Mouse (Mus musculus) midbrain, postnatal 0 days (tissue): ENCODE measurements around the gene 1700020L24Rik. TPM values are rescaled to one million over a fixed set of nuclear protein-coding genes. Genes with fewer than 3 reads are reported as not detected.

Experiments
- ATAC-seq: fragments of 200-750 bp; cut with Nextera tagmentation; 2 replicates; pipeline ENCODE4 v1.8.0; 2017; ENCODE audit warnings: moderate number of reproducible peaks, mild to moderate bottlenecking, moderate TSS enrichment, moderate library complexity; ENCODE audit not compliant: low FRiP score
- DNase-seq: peaks from one replicate; pipeline ENCODE4 v3.0.0-alpha.2; 2015; ENCODE audit warnings: low spot score
- H3K27ac ChIP-seq: fragments of 300-500 bp; sonication (generic); 2 replicates; pipeline ENCODE4 v1.5.1; 2014; ENCODE audit warnings: low read depth, mild to moderate bottlenecking, low read length, mixed read lengths
- H3K27me3 ChIP-seq: fragments of 300-500 bp; sonication (generic); 2 replicates; pipeline ENCODE4 v1.6.1; 2014; ENCODE audit warnings: low read length, control low read depth, mixed read lengths; ENCODE audit not compliant: insufficient read depth
- H3K36me3 ChIP-seq: fragments of 300-500 bp; sonication (generic); 2 replicates; pipeline ENCODE4 v1.6.1; 2014; ENCODE audit warnings: low read length, control low read depth, mixed read lengths; ENCODE audit not compliant: insufficient read depth
- H3K4me1 ChIP-seq: fragments of 300-500 bp; sonication (generic); 2 replicates; pipeline ENCODE4 v1.6.1; 2014; ENCODE audit warnings: mild to moderate bottlenecking, control low read depth, antibody characterized with exemption, low read length, mixed read lengths; ENCODE audit not compliant: insufficient read depth
- H3K4me2 ChIP-seq: fragments of 300-500 bp; sonication (generic); 2 replicates; pipeline ENCODE4 v1.6.1; 2014; ENCODE audit warnings: low read depth, mild to moderate bottlenecking, low read length, mixed read lengths; ENCODE audit not compliant: poor library complexity, severe bottlenecking
- H3K4me3 ChIP-seq: fragments of 300-500 bp; sonication (generic); 2 replicates; pipeline ENCODE4 v1.5.1; 2014; ENCODE audit warnings: low read depth, mild to moderate bottlenecking, low read length, moderate library complexity
- H3K9ac ChIP-seq: fragments of 300-500 bp; sonication (generic); replicated peaks from 2 replicates; pipeline ENCODE4 v1.6.1; 2014; ENCODE audit warnings: mild to moderate bottlenecking, low read length, moderate library complexity, mixed read lengths; ENCODE audit not compliant: poor library complexity, severe bottlenecking
- H3K9me3 ChIP-seq: fragments of 300-500 bp; sonication (generic); 2 replicates; pipeline ENCODE4 v1.6.1; 2016; ENCODE audit warnings: low read length, control low read depth
- CTCF ChIP-seq: IDR thresholded peaks from 2 replicates; pipeline ENCODE4 v1.5.1; 2016; ENCODE audit warnings: antibody characterized with exemption, mild to moderate bottlenecking
- WGBS: fragments of 180-500 bp; shearing (Covaris S2); extraction: QIAGEN DNeasy Blood & Tissue Kit; methylation state at CpG from one replicate; pipeline ENCODE4 v1.1.7; 2014; 5-methylcytosine and 5-hydroxymethylcytosine counted together
- polyA plus RNA-seq: library from polyadenylated mRNA; unstranded; fragments of >200 nt; fragmentation: Nextera tagmentation; extraction: Ambion mirVana; gene quantifications from 2 replicates; pipeline ENCODE4 v1.2.1, GENCODE M21; 2015
- total RNA-seq: library from RNA; depleted of rRNA; stranded (reverse); fragments of >200 nt; gene quantifications from 2 replicates; pipeline ENCODE4 v1.2.3, GENCODE M21; 2014

The 1700020L24Rik gene
- total and polyA plus RNA-seq, 2 experiments from 2014 or later: 0.57 TPM; not detected in 1

DNA sequence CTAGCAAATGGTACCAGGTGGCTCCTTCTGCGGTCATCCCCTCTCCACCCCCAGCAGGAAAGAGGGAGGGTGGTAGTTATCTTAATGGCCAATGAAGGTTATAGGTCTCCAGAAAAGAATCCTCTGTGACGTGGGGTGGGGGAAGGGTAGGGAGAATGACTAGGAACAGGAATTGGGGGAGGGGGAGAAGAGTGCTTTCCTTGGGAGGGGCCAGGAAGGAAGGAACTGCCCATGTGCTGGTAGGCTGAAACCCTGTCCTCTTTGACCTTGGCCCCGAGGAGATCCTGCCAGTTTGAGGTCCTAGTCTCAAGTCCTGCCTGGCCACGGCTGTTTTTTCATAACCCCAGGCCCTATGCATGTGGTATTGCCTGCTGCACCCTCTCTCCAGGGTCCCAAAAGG, 11.8 kb downstream of the 1700020L24Rik start:
- Histone ChIP-seq H3K4me1 (no peaks in the 10 kb centered on the region), H3K36me3 (no peaks in the 10 kb centered on the region), H3K27ac (no peak overlapping the region), H3K4me2 (no peak overlapping the region), H3K9ac (no peak overlapping the region), H3K4me3 (no peak overlapping the region), H3K9me3 (no peaks in the 10 kb centered on the region), H3K27me3 (peaks cover 10% of the 10 kb centered on the region; the same call in 1 of the 2 replicates)
- DNase-seq (no peak), ATAC-seq (no peak)
- no peak for TF ChIP-seq CTCF
- WGBS: 73% methylated on average over 4 of the region's 4 CpGs

DNA sequence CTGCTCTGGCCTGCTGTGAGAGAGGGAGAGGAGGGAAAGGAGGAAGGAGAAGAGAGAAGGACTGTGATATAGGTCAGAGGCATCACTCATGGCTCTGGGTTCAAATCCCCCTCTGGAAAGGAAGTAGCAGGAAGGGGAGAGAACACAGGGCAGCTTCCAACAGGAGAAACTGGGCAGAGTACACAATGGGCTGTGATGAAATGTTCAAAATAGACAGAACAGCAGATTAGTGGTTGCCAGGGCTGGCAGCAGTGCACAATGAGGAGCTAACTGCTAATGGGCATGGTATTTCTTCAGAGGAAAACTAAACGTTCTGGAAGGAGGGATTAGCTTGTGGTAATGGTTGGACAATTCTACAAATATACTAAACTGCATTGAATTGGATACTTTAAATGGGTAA, 13.1 kb downstream of the 1700020L24Rik start:
- no peak for TF ChIP-seq CTCF
- H3K27me3 ChIP-seq: no peaks in the 10 kb centered on the region
- no peak overlapping the region for H3K4me3 ChIP-seq
- no peak overlapping the region for H3K4me2 ChIP-seq
- H3K9me3 ChIP-seq: no peaks in the 10 kb centered on the region
- H3K27ac ChIP-seq: no peak overlapping the region
- DNase-seq: no peak
- WGBS: 11% methylated on average over 1 of the region's 1 CpGs
- no peak for ATAC-seq
- no peaks in the 10 kb centered on the region for H3K4me1 ChIP-seq
- no peak overlapping the region for H3K9ac ChIP-seq
- no peaks in the 10 kb centered on the region for H3K36me3 ChIP-seq

DNA sequence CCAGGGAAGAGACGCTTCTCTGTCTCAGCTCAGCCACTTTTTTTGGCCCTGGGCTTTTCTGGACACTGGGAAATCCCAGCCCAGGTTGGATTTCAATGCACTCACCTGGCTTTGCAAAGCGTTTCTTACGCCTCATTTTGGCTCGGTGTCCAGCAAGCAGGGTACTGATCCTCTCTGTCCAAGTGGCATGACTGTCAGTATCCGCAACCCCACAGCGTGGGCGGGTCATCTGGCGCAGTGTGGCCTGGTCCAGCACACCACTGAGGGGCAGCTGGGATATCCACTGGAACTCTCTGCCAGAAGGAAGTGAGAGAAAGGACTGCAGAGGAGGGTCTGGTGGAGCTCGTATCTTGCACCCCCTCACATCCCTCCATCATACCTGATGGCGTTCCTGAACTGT, 13.8 kb downstream of the 1700020L24Rik start:
- DNase-seq (no peak), ATAC-seq (no peak)
- no peak overlapping the region for H3K4me2 ChIP-seq
- no peaks in the 10 kb centered on the region for H3K27me3 ChIP-seq
- no peak overlapping the region for H3K9ac ChIP-seq
- no peak for TF ChIP-seq CTCF
- H3K27ac ChIP-seq: no peak overlapping the region
- no peaks in the 10 kb centered on the region for H3K9me3 ChIP-seq
- H3K36me3 ChIP-seq: no peaks in the 10 kb centered on the region
- 85% methylated on average over 10 of the region's 10 CpGs for WGBS
- H3K4me3 ChIP-seq: no peak overlapping the region
- H3K4me1 ChIP-seq: no peaks in the 10 kb centered on the region

DNA sequence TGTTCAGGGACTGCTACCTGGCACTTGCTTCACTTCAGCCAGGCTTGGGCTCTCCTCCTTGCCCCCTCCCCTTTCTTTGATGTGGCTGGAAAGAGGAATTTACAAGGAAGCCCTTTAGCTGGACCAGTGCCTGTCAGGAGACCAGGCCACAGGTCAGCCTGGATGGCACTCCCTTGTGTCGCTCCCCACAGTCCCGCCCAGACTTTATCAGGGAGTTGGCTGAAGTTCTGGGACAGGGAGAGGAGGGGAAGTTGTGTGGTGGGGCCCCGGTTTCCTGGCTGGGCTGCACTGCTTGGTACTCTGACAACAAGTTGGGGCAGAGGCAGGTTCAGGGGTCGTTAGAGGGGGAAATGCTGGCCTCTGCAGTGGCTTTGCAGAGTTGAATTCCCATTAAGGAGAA, 17.1 kb downstream of the 1700020L24Rik start:
- no peak overlapping the region for H3K9ac ChIP-seq
- no peaks in the 10 kb centered on the region for H3K9me3 ChIP-seq
- H3K4me1 ChIP-seq: no peaks in the 10 kb centered on the region
- no peak for DNase-seq
- no peaks in the 10 kb centered on the region for H3K36me3 ChIP-seq
- 32% methylated on average over 4 of the region's 4 CpGs for WGBS
- H3K4me3 ChIP-seq: no peak overlapping the region
- H3K27ac ChIP-seq: no peak overlapping the region
- H3K27me3 ChIP-seq: no peaks in the 10 kb centered on the region
- H3K4me2 ChIP-seq: no peak overlapping the region
- TF ChIP-seq CTCF: no peak
- no peak for ATAC-seq

DNA sequence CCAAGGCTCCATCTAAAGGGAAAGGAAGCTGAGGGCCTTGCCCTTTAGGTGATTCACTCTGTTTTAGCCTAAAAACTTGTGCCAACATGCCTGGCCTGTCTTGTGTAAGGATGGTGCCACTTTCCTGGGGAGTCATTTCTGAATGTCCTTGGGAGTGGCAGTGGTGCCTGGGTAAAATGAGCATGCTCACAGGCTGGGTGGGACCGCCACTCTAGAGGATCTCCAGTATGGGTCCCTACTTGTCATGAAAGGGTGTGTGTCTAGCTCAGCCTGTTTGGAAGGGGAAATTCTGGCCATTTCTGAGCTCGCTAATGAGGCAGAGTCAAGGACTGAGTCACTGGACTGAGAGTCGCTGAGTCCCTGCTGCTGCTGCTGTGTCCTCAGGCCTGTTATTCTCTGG, 18.1 kb downstream of the 1700020L24Rik start:
- WGBS: 83% methylated on average over 3 of the region's 3 CpGs
- Histone ChIP-seq H3K4me3 (no peak overlapping the region), H3K36me3 (no peaks in the 10 kb centered on the region), H3K9ac (no peak overlapping the region), H3K27ac (no peak overlapping the region), H3K27me3 (no peaks in the 10 kb centered on the region), H3K9me3 (no peaks in the 10 kb centered on the region), H3K4me1 (no peaks in the 10 kb centered on the region), H3K4me2 (no peak overlapping the region)
- TF ChIP-seq CTCF: no peak
- ATAC-seq (no peak), DNase-seq (no peak)

DNA sequence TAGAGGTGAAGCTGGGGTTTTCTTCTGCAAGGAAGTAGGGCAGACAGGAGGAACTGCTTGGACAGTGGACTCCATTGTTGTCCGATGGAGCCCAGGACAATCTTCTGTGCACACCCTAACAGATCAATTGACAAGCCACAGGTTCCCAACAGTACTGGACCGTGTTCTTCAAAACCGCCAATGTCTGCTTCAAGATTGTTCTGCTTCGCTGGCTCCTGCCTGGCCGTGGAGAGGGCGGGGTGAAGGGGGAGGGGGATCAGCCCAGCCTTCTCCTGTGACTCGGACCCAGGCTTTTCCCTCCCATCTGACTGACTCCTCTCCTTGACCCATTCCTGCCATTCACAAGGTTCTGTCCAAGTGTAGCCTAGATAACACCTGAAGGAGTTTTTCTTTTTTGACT, 19.8 kb downstream of the 1700020L24Rik start:
- Histone ChIP-seq H3K27ac (no peak overlapping the region), H3K9ac (no peak overlapping the region), H3K4me1 (no peaks in the 10 kb centered on the region), H3K4me2 (no peak overlapping the region), H3K4me3 (no peak overlapping the region), H3K27me3 (0 out of 2 replicates have a peak, but pooled peaks cover 3% of the 10 kb centered on the region), H3K9me3 (no peaks in the 10 kb centered on the region), H3K36me3 (no peaks in the 10 kb centered on the region)
- WGBS: 21% methylated on average over 7 of the region's 7 CpGs
- DNase-seq (no peak), ATAC-seq (no peak)
- no peak for TF ChIP-seq CTCF
